Mouse (Mus musculus) stomach, postnatal 0 days (tissue): ENCODE results near the gene Cav2.

Experiments used
- CTCF ChIP-seq: IDR thresholded peaks from 2 replicates; pipeline ENCODE4 v1.5.1; 2016; ENCODE audit warnings: antibody characterized with exemption, low read depth, mild to moderate bottlenecking, moderate library complexity
- EP300 ChIP-seq: optimal IDR thresholded peaks from 2 replicates; pipeline ENCODE3; 2016; ENCODE audit warnings: antibody characterized with exemption

- TF ChIP-seq CTCF (no peak), EP300 (no peak)
Measured at GRCm38 (mm10) chr6:17262786-17263185, 18.2 kb upstream of the Cav2 start.
